Mouse (Mus musculus) left cerebral cortex, postnatal 10 days (tissue): Measurements from ENCODE around the gene Csrp1. TPM values are rescaled to one million over a fixed set of nuclear protein-coding genes. Genes with fewer than 3 reads are reported as not detected.

Experiments used
- DNase-seq, 2 experiments: peaks; one replicate each; pipeline ENCODE4 v3.0.0; 2021 to 2022; ENCODE audit warnings: low spot score in 2 of 2, mixed read lengths in 1 of 2; ENCODE audit errors: extremely low spot score in 1 of 2
- intact Hi-C: fragments of 180-260 bp; cut with DNase I; formaldehyde crosslinking; loops from one replicate; pipeline ENCODE4 v1.15.1; 2025
- total RNA-seq, 2 experiments: library from RNA; stranded (reverse); gene quantifications; 2 replicates each; pipeline ENCODE4 v1.2.3; 2021

Csrp1 gene
- total RNA-seq, 2 experiments from 2014 or later = 67.3 to 85.0 TPM

- intact Hi-C loops = no loop called here
- no peak for DNase-seq
These were observed 28.4 kb upstream of the Csrp1 start for GRCm38 (mm10) chr1:135691417-135691815.

DNA sequence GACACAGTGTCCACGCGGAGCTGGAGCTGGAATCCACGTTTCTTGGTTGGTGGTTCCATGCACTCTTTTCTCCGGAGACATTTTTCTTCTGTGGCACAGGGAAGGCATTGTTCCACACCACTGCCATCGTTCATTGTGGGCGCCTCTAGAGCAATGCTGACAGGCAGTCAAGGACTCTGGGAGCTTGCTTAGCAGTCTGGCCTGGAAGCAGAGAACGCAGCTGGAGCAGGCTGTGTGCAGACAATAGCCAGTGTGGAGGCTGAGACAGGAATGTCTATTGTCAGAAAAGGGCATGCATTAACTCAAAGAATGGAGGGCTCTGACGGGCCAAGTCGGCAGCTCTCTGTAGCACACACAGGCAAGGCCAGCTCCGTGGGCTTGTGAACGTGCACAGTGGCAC, 25.7 kb upstream of the Csrp1 start:
- DNase-seq = no peak
- intact Hi-C loops = no loop called here

GRCm38 (mm10) chr1:135697462-135697861, 22.4 kb upstream of the Csrp1 start:
- intact Hi-C loops = loop anchor here (5.0 kb wide), 1 partner anchor 155 kb away; no protein-coding TSS in a partner anchor
- no peak for DNase-seq

DNA sequence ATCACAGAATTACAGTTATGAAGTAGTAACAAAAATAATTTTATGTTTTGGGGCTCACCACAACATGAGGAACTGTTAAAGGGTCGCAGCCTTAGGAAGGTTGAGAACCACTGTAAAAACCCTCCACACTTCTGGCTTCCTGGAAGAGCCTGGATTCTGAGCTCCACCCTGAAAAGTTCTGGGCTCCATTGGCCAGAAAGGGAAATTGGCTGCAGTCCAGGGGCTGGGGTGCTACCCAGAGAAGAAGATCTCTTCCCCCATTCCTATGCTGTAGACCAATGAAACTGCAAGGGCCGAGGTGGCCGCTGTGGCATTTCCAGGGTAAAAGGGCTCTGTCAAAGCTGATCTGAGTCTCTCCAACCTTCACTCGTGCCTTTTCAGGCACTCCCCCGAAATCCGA, 21.8 kb upstream of the Csrp1 start:
- intact Hi-C loops = loop anchor here (5.0 kb wide), 1 partner anchor 156 kb away; no protein-coding TSS in a partner anchor
- peak in 1 of 2 experiments; percentile 63 for DNase-seq

GRCm38 (mm10) chr1:135698451-135698921, 21.4 kb upstream of the Csrp1 start:
- DNase-seq = no peak
- intact Hi-C loops = loop anchor here (5.0 kb wide), 1 partner anchor 156 kb away; no protein-coding TSS in a partner anchor

DNA sequence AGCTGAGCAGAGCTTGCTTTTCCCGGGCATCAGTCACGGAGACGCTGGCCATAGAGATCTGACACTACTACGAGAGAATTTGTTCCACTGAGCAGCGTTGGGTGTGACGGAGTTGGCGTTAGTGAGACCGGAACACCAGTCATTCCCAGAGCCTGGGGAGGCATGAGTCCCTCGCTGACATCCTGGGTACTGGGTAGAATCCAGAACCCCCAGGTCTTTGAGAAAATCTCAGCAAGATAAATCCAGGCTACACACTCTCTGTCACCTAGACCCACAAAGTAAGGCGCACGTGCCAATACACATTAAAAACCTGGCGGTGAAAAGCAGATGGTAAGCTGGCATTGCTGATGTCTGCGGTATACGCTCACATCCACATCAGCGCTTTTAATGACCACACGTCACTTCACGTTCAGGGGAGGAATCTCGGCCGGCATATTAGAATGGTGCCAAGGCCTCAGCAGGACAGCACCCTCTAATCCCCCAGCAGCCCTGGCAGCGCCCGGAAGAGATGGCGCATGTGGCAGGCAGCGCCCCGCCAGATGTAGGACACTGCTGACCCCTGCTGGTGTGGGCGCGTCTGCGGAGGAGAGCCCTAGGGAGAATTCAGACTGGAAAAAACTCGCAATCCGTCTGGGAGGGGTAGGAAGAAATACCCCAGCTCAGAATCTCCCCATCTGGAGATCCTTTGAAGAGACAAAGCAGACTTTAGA, 20.7 kb upstream of the Csrp1 start:
- intact Hi-C loops = loop anchor here (5.0 kb wide), 1 partner anchor 157 kb away; no protein-coding TSS in a partner anchor
- DNase-seq = peak; percentile 62 to 89

DNA sequence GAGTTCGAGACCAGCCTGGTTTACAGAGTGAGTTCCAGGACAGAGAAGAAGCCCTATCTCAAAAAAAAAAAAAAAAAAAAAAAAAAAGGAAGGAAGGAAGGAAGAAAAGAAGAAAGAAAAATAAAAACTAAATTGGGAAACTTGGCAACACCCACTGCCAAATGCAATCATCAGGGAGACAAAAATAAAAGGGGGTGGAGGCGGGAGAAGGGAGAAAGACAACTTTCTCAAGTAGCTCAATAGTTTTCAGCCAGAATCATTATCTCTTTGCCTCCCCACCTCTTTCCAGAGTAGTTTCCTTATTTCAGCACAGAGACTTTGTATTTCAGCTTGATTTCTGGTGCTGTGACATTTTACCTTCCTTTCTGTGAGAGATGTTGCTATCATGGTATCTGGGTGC, 20.0 kb upstream of the Csrp1 start:
- DNase-seq = no peak
- intact Hi-C loops = loop anchor here (2.0 to 5.0 kb wide), 2 partner anchors 158 to 239 kb away; no protein-coding TSS in a partner anchor

- intact Hi-C loops = loop anchor here (2.0 kb wide), 1 partner anchor 240 kb away; no protein-coding TSS in a partner anchor
- DNase-seq = peak; percentile 56 to 79
These were observed 19.3 kb upstream of the Csrp1 start for GRCm38 (mm10) chr1:135700605-135701004.

DNA sequence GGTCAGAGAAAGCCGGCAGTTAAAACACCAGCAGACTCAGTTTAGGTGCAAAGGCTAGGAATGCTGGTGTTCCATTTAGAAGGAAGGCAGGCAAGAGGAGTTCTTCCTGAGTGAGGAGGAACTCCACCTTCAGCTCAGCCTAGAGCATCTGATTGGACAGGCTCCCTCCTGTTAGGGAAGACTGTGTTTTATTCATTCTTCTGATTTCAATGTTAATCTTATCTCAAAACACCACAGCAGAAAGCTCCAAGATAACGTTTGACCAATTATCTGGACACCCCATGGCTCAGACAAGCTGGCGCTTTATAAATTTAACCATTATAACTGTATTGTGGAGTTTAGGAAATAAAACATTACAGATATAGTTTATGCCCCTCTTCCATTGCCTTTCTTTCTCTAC, 18.5 kb upstream of the Csrp1 start:
- DNase-seq = no peak
- intact Hi-C loops = loop anchor here (2.0 kb wide), 1 partner anchor 241 kb away; no protein-coding TSS in a partner anchor

GRCm38 (mm10) chr1:135702722-135703121, 17.1 kb upstream of the Csrp1 start:
- no peak for DNase-seq
- intact Hi-C loops = no loop called here

DNA sequence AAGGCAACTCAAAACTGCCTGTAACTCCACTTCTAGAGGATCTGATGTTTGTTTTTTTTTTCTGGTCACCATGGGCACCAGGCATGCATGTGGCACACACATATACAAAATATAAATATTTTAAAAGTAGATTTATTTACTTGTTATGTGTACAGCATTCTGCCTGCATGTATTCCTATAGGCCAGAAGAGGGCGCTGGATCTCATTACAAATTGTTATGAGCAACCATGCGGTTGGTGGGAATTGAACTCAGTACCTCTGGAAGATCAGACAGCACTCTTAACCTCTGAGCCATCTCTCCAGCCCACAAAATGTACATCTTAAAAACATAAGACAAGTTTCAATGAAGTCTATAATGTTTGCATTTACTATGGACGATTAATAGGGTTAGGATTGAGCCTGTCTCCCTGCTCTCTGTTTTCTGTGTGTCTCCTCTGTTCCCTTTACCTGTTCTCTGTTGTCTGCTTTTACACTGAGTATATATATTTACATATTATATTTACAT, 15.5 kb upstream of the Csrp1 start:
- intact Hi-C loops = no loop called here
- DNase-seq = no peak

DNA sequence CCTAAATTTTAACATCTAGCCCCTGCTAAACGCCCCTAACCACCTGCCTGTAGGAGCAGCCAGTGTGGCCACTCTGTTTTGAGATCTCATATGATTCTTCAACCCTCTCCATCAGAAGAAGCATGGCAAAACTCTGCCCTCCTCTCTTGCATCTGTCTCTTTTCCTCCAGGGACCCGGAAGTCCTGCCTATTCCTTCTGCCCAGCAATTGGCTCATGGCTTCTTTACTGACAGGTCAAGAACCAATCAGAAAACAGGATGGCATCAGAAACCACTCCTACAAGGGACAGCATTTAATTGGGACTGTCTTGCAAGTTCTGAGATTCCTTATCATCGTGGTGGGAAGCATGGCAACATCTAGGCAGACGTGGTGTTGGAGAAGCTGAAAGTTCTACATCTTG, 11.5 kb upstream of the Csrp1 start:
- intact Hi-C loops = no loop called here
- DNase-seq = no peak

- intact Hi-C loops = no loop called here
These were observed 8.7 kb upstream of the Csrp1 start for GRCm38 (mm10) chr1:135711126-135711525.

GRCm38 (mm10) chr1:135714028-135714815, 5.6 kb upstream of the Csrp1 start:
- no peak for DNase-seq
- intact Hi-C loops = no loop called here

More at GRCm38 (mm10) chr1:135711126-135711525, 8.7 kb upstream of the Csrp1 start:
- no peak for DNase-seq

- no peak for DNase-seq
- intact Hi-C loops = no loop called here
These were observed 4.8 kb upstream of the Csrp1 start for GRCm38 (mm10) chr1:135714901-135715609.

DNA sequence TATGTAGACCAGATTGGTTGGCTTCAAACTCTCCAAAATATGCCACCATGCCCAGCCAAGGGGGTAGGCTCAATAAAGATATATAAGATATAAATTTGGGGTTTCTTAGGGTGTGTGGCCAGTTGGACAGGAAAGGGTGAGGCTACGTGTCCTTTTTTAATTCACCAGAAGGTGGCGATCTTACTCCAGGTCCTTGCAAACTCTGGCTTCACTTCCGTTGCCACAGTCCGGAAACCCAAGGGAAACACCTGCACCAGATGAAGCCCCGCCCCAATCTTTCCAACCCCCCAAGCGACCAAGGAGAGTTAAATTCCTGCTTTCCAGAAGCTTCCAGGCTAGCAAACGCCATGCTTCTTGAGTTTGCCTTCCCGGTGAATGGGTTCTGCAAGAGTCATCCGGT, 375 bp upstream of the Csrp1 start:
- intact Hi-C loops = loop anchor here (2.0 kb wide), 2 partner anchors 33 to 69 kb away; no protein-coding TSS in a partner anchor
- peak; percentile 69 to 79 for DNase-seq

- intact Hi-C loops = loop anchor here (10.0 kb wide), 1 partner anchor 222 kb away; no protein-coding TSS in a partner anchor
- DNase-seq = no peak
These were observed 3.2 kb downstream of the Csrp1 start for GRCm38 (mm10) chr1:135723016-135723415.

DNA sequence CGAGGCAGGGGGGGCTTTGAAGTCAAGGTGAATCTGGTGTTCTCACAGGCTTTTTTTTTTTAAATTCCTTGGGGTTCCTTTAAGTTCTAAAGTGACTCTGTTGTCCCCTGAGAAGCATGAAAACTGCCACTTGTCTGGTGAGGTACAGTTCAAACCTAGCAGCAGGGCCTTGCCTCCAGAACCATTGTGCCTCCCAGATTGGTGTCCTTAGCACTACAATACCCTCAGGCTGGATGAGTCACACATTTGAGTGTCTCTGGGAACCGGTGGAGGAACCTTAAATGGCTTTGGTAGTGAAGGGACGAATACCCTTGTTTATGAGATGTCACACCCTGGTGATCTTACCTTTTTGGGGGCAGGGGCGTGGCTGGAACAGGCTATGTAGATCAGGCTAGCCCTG, 4.3 kb downstream of the Csrp1 start:
- no peak for DNase-seq
- intact Hi-C loops = loop anchor here (10.0 kb wide), 1 partner anchor 221 kb away; no protein-coding TSS in a partner anchor

DNA sequence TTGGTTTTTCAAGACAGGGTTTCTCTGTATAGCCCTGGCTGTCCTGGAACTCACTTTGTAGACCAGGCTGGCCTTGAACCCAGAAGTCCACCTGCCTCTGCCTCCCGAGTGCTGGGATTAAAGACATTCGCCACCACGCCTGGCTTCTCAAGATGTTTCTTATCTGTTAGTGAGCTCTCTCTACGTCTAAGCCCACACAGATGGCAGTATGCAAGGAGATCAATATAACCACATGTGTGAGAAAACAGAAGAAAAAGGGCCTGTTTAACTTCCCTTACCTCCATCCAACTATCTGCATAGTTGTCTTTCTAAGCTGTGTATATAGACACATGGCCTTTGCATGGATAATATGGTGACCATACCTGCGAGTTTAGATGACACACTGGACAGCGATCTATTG, 5.5 kb downstream of the Csrp1 start:
- intact Hi-C loops = loop anchor here (10.0 kb wide), 1 partner anchor 219 kb away; no protein-coding TSS in a partner anchor
- DNase-seq = no peak
